Mouse (Mus musculus) megakaryocyte, embryonic 14.5 days (primary cell): Measurements from ENCODE around the gene Vars2. TPM values are rescaled to one million over a fixed set of nuclear protein-coding genes. Genes with fewer than 3 reads are reported as not detected.
A peak's percentile ranks its signal among the peaks of the same experiment; 100 is the strongest.

Experiments used
- H3K27me3 ChIP-seq: replicated peaks from 2 replicates; pipeline ENCODE3; 2012; ENCODE audit warnings: inconsistent platforms
- H3K36me3 ChIP-seq: replicated peaks from 2 replicates; pipeline ENCODE3; 2012; ENCODE audit warnings: low read length, inconsistent platforms, mixed read lengths
- H3K4me1 ChIP-seq: 2 replicates; pipeline ENCODE4 v1.6.1; 2012; ENCODE audit warnings: inconsistent platforms
- H3K4me3 ChIP-seq: replicated peaks from 2 replicates; pipeline ENCODE3; 2012; ENCODE audit warnings: moderate library complexity, mild to moderate bottlenecking, inconsistent platforms
- H3K9me3 ChIP-seq: 2 replicates; pipeline ENCODE4 v1.6.1; 2012; ENCODE audit warnings: inconsistent platforms
- FLI1 ChIP-seq: IDR thresholded peaks from 2 replicates; pipeline ENCODE4 v1.6.1; 2012; ENCODE audit warnings: low read length, inconsistent platforms, mixed read lengths
- GATA1 ChIP-seq: IDR thresholded peaks from 3 replicates; pipeline ENCODE4 v1.6.1; 2012; ENCODE audit warnings: mixed read lengths, low read length, inconsistent platforms, borderline replicate concordance
- polyA plus RNA-seq: library from polyadenylated mRNA; stranded (reverse); fragments of >175 nt; gene quantifications from 2 replicates; pipeline ENCODE4 v1.2.3, GENCODE M21; 2012; ENCODE audit warnings: low replicate concordance; ENCODE audit not compliant: insufficient read depth

Gene Vars2
- polyA plus RNA-seq, 1 experiment: 49.7 TPM

DNA sequence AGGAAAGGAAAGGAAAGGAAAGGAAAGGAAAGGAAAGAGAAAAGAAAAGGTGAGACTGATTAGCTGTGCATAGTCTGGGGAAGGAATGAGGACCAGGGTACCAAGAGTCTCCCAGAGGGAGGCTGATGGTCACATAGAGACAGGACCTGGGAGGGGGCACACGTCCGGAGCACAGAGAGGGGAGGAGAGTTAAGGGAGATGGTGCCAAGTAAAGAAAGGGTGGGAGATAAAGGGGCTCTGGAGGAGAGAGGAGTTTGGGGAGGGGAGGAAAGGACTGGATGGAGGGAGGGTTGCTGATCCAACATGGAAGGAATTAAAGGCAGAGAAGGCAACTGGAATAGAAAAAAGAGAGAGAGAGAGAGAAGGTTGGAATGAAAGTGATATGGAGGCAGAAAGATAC is 35.7 kb upstream of the Vars2 start:
- peaks cover 41% of the 10 kb centered on the region for H3K4me1 ChIP-seq
- no peaks in the 10 kb centered on the region for H3K36me3 ChIP-seq
- H3K9me3 ChIP-seq: peaks cover 7% of the 10 kb centered on the region
- no peak overlapping the region for H3K4me3 ChIP-seq
- peaks cover 71% of the 10 kb centered on the region for H3K27me3 ChIP-seq
- TF ChIP-seq GATA1: no peak
- no peak for TF ChIP-seq FLI1

DNA sequence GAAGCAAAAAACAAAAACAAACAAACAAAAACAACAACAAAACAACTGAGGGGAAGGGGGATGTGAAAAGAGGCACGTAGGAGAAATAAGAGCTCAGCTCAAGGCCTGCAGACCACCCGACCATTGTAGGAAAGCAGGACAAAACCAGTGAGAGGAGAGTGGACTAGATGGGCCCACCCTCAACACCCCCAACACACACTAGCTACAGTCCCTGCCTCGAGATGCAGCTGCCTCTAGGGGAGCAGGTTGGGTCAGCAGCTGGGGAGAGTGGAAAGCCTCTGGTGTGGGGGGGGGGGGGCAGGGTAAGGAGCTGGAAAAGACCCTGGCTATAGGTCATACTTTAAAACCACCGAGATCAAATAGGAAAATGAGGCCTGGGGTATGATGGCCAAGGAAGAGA is 35.2 kb upstream of the Vars2 start:
- H3K36me3 ChIP-seq: no peaks in the 10 kb centered on the region
- H3K4me1 ChIP-seq: peaks cover 45% of the 10 kb centered on the region
- TF ChIP-seq FLI1 (no peak), GATA1 (no peak)
- no peak overlapping the region for H3K4me3 ChIP-seq
- H3K9me3 ChIP-seq: peaks cover 7% of the 10 kb centered on the region
- peaks cover 73% of the 10 kb centered on the region for H3K27me3 ChIP-seq

DNA sequence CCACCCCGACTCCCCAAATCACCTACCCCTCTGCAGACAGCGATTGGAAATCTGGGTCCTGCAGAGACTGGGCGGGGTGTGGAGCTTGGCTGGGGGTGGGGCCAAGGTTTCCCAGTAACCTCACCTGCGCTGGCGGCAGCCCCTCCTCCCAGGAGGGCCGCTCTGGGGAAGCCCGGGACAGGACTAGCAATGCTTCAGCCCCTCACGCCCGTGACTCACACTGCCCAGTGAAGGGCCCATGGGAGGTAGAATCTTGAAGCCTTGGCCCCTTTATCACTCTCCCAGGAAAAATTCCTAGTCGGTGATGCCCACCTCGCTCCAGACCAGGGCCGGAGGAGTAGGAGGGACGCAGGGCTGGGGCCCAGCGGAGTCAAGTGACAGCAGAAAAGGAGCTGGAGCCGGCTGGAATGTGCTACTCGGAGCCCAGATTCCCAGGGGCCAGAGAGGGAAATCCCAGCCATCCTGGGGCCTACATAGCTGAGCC is 34.6 kb upstream of the Vars2 start:
- H3K4me1 ChIP-seq: peaks cover 45% of the 10 kb centered on the region
- peaks cover 79% of the 10 kb centered on the region for H3K27me3 ChIP-seq
- no peak overlapping the region for H3K4me3 ChIP-seq
- H3K9me3 ChIP-seq: peaks cover 7% of the 10 kb centered on the region
- no peaks in the 10 kb centered on the region for H3K36me3 ChIP-seq
- TF ChIP-seq GATA1 (no peak), FLI1 (no peak)

DNA sequence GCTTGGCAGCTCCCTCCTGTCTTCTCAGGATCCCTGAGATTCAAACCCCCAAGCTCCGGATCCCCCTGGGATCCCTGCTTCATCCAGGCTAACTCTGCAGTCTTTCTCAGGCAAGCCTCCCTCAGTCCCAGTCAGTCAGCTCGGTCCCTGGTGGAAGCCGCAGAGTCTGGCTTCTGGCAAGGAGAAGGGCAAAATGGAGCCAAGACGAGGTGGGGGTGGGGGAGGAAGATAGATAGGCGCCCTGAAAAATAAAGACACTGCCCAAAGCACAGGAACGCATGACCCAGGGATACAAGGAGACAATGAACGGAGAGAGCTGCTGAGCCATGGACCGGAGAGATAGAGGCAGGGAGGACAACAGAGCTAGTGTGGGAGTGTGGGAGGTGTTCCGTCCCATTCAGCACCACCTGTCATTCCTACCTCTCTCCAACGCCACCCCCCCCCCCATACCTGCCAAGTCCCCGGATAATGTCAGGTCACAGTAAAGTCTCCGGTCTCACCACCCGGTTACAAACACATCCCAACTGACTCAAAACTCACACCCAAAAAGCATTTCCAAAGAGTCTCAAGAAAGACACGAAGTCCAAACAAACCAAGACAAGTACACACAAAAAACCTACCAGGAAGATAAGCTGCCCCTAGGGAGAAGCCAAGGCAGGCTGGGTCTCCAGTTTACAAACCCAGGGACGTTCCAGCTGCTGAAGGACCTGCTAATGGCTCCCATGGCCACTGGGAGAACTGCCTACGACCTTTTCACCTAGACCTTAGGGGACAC is 34.0 kb upstream of the Vars2 start:
- Histone ChIP-seq H3K4me3 (peak overlapping the region; percentile 71), H3K4me1 (peaks cover 45% of the 10 kb centered on the region), H3K27me3 (peaks cover 83% of the 10 kb centered on the region)

DNA sequence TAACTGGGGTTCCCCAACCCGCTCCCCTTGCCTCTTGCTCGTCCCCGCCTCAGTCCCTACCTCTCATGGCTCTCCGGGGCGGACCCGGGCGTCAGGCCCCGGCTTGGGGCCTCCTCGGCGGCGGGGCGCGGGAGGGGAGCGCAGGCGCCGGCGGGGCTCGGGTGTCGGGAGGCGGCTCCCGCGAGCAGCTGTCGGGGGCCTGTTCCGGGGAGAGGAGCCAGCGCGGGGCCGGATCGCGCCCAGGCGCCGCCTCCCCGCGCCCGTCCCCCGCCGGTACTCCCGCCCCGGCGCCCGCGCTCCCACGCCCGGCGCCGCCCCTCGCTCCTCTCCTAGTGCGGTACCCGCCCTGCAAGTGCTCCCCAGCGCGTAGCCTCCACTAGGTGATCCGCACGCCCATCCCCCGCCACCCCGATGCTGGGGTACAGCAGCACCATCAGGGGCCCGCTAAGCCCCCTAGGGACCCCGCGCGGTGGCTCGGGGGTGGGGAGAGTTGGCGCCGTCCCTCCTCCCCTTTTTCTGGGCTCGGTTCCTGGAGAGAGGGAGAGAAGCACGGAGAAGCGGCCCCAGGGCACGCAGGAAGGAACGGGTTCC is 33.1 kb upstream of the Vars2 start:
- H3K36me3 ChIP-seq: no peaks in the 10 kb centered on the region
- peaks cover 12% of the 10 kb centered on the region for H3K9me3 ChIP-seq
- no peak for TF ChIP-seq FLI1
- no peak for TF ChIP-seq GATA1
- H3K4me3 ChIP-seq: peak overlapping the region; percentile 89
- peaks cover 88% of the 10 kb centered on the region for H3K27me3 ChIP-seq
- peaks cover 45% of the 10 kb centered on the region for H3K4me1 ChIP-seq

More for the DNA sequence above, 34.0 kb upstream of the Vars2 start:
- Histone ChIP-seq H3K36me3 (no peaks in the 10 kb centered on the region), H3K9me3 (peaks cover 7% of the 10 kb centered on the region)
- no peak for TF ChIP-seq FLI1
- TF ChIP-seq GATA1: no peak

DNA sequence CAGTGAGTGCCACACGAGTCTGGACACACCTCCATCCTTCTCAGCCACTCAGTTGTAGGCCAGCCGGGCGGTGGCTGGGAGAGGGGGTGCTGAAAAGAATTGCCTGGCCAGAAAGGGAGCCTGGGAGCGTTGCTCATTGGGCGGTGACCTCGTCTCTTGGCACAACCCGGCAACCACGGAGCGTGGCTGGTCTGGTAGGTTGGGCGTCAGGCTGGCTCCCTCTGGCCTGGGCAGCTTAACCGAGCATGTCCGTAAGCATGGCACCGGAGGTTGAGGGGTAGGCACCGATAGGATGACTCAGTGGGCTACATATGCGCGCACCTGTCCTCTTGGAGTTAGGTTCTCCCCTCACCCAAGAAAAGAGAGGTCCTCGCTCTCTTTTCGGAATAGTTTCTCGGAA is 32.5 kb upstream of the Vars2 start:
- H3K9me3 ChIP-seq: peaks cover 17% of the 10 kb centered on the region
- H3K4me1 ChIP-seq: peaks cover 42% of the 10 kb centered on the region
- H3K36me3 ChIP-seq: no peaks in the 10 kb centered on the region
- H3K27me3 ChIP-seq: peaks cover 86% of the 10 kb centered on the region
- TF ChIP-seq FLI1 (no peak), GATA1 (no peak)
- H3K4me3 ChIP-seq: peak overlapping the region; percentile 89

DNA sequence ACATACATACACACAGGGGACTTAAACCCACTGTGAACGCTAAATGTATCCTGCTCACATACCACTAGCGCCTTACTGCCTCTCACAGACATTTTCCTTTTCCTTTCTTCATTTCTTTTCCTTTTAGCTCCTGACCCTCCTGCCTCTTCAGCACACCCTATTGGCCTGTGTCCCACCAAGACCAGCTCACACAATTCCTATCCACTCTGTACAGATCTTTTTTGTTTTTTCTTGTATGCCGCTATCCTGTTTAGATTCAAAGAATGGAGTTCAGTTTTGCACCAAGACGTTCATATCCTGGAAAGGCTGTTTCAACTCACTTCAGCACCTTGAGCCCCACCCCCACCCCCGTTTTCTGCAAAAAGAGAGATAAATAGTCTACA is 31.1 kb upstream of the Vars2 start:
- Histone ChIP-seq H3K27me3 (peaks cover 75% of the 10 kb centered on the region), H3K4me3 (no peak overlapping the region)

DNA sequence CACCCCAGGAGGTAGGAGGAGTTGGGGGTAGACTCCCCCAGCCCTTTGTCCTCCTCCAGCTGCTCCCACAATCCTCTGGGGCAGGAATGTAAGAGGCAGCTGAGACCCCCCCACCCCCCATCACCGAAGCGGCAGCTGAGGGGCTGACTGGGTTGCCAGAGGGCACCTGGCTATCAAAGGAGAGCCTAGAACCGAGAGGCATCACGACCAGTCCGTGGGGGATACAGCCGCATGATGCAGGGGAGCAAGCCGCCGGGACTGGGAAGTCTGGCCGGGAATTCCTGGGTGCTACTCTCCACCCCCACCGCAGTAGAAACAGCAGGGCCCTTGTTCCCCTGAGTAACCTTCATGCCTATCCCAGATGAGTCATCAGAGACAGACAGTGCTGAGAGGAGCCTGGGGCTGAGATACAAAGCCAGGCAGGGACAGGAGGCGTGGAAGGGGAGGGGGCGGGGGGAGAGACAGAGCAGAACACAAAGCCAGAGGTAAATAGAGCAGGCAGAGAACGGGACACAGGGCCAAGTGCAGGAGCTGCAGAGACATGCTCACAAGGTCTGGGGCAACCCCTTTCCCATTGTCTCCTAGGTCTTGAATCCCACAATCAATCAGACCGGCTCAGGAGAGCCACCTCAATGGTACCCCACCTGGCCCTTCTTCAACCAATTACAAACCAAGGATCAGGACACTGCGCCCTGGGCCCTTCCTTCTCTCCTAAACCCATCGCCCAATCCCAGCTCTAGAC is 30.5 kb upstream of the Vars2 start:
- TF ChIP-seq FLI1 (no peak), GATA1 (no peak)
- Histone ChIP-seq H3K4me3 (no peak overlapping the region), H3K27me3 (peaks cover 77% of the 10 kb centered on the region), H3K36me3 (no peaks in the 10 kb centered on the region), H3K4me1 (peaks cover 27% of the 10 kb centered on the region), H3K9me3 (peaks cover 18% of the 10 kb centered on the region)

More for the DNA sequence above, 31.1 kb upstream of the Vars2 start:
- H3K4me1 ChIP-seq: peaks cover 27% of the 10 kb centered on the region
- TF ChIP-seq FLI1 (no peak), GATA1 (no peak)
- peaks cover 18% of the 10 kb centered on the region for H3K9me3 ChIP-seq
- H3K36me3 ChIP-seq: no peaks in the 10 kb centered on the region

DNA sequence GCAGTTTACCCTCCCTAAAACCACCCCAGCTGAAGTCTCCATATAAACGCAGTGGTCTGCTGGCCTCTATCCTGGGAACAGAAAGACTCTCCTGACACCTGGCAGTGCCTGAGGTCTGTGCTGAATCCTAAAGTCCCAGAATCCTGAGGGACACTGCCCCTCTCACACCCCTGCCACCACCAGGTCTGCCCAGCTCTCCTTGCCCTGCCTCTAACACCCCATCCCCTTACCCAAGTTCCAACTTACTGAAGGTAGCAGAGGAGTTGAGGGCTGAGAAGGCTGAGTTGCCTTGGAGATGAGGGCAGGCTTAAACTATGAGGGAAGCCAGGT is 30.0 kb upstream of the Vars2 start:
- Histone ChIP-seq H3K36me3 (no peaks in the 10 kb centered on the region), H3K4me3 (no peak overlapping the region), H3K27me3 (peaks cover 77% of the 10 kb centered on the region), H3K9me3 (peaks cover 18% of the 10 kb centered on the region), H3K4me1 (peaks cover 27% of the 10 kb centered on the region)
- TF ChIP-seq FLI1 (no peak), GATA1 (no peak)

DNA sequence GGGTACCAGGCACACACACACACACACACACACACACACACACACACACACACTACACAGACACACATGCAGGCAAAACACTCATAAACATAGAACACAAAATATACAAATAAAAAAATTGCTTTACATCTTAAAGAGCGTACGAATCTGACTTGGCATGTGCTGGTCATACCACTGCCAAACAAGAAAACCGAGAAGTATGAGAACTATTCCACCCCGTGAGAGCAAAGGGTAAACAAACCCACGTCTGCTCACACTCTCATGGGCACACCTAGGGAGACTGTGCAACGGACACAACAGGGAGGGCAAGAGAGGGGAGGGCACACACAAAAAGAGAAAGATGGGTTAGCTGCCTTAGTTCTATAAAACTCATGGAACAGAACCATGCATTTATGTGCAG is 29.3 kb upstream of the Vars2 start:
- Histone ChIP-seq H3K4me1 (peaks cover 27% of the 10 kb centered on the region), H3K27me3 (peaks cover 77% of the 10 kb centered on the region), H3K9me3 (peaks cover 18% of the 10 kb centered on the region), H3K36me3 (no peaks in the 10 kb centered on the region), H3K4me3 (no peak overlapping the region)
- TF ChIP-seq GATA1 (no peak), FLI1 (no peak)
